ENCODE assay signal across 27 mouse cellular contexts in the genomic region with DNA sequence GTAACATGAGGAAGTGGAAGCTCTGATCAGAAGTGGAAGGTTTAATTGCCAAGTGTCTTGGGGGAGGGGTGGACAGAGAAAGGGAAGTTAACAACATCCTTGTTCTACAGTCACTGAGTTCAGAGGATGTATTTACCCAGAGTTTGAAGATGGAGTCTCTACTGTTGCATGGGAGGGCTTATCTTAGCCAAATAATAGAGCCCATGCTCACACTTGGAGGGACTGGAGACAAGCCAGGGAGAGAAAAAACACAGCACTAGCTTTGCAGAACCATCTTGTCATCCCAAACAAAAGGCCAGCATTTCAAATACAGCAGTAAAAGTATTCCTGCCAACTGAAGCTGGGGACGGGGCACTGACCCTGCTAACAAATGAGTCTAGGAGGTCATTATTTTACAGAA.
DNase-seq lines count a peak whose midpoint lies in the region; ATAC-seq lines count a peak whose summit lies in the region.
"Had no signal": no experiment of that assay in that cellular context is flagged by ENCODE, and none has a peak within 500 bp of the region (broad histone marks: within the 10 kb centered on the region; RNA-seq: fewer than 3 reads in every experiment).

No protein-coding gene starts in this region.

- intact Hi-C loops in left cerebral cortex, postnatal 4 days (cut with DNase I): no loop called here
- intact Hi-C loops in left cerebral cortex, postnatal 10 days (cut with DNase I): no loop called here

- 8% methylated on average over 1 of the region's 1 CpGs for WGBS in forebrain, embryonic 14.5 days
- WGBS in forebrain, embryonic 12.5 days: 29% methylated on average over 1 of the region's 1 CpGs

- H3K27ac ChIP-seq in forebrain, embryonic 14.5 days (ENCODE audit: low read depth, low read length): no peak overlapping the region
- no peak overlapping the region for H3K27ac ChIP-seq in forebrain, embryonic 12.5 days
- H3K27ac ChIP-seq: embryonic facial prominence, embryonic 10.5 days; embryonic facial prominence, embryonic 15.5 days; kidney, postnatal 0 days; limb, embryonic 10.5 days; limb, embryonic 15.5 days; liver, embryonic 15.5 days; macrophage; midbrain, embryonic 15.5 days had no signal

- H3K27me3 ChIP-seq in forebrain, embryonic 14.5 days (replicated peaks; ENCODE audit: control insufficient read depth, insufficient read depth, low read length): no peaks in the 10 kb centered on the region
- no peaks in the 10 kb centered on the region for H3K27me3 ChIP-seq in forebrain, embryonic 12.5 days
- H3K27me3 ChIP-seq: embryonic facial prominence, embryonic 15.5 days; limb, embryonic 15.5 days; liver, embryonic 15.5 days; midbrain, embryonic 15.5 days had no signal

- peak; percentile 69 for DNase-seq in forebrain, embryonic 14.5 days (ENCODE audit: low spot score)
- peak; percentile 14 for DNase-seq in left cerebral cortex, postnatal 4 days
- no peak for DNase-seq in left cerebral cortex, postnatal 10 days (ENCODE audit: extremely low spot score in 1 of 2, low spot score in 2 of 2)
- peak; percentile 3 for DNase-seq in retina, embryonic 14.5 days (ENCODE audit: low spot score)
- DNase-seq in retina, postnatal 1 day: no peak
- DNase-seq in spleen, adult 18-20 months: no peak
- DNase-seq: adrenal gland, adult 8-10 months; cerebellum, adult 11 months; cerebellum, postnatal 25 days; gastrocnemius, postnatal 36 days; kidney, adult 8-10 months; kidney, postnatal 4 days; right cerebral cortex, postnatal 4 days; thymus, adult 2 months; thymus, postnatal 36 days had no signal

- H3K4me2 ChIP-seq in forebrain, embryonic 14.5 days (ENCODE audit: low read length): no peak overlapping the region
- no peak overlapping the region for H3K4me2 ChIP-seq in forebrain, embryonic 12.5 days
- H3K4me2 ChIP-seq: embryonic facial prominence, embryonic 15.5 days; heart, embryonic 11.5 days; limb, embryonic 15.5 days; liver, embryonic 15.5 days; midbrain, embryonic 15.5 days had no signal

- H3K4me1 ChIP-seq in forebrain, embryonic 14.5 days (ENCODE audit: control insufficient read depth, insufficient read depth, low read length): peaks cover 16% of the 10 kb centered on the region
- H3K4me1 ChIP-seq in forebrain, embryonic 12.5 days: peaks cover 11% of the 10 kb centered on the region
- H3K4me1 ChIP-seq: embryonic facial prominence, embryonic 10.5 days; embryonic facial prominence, embryonic 15.5 days; limb, embryonic 10.5 days; limb, embryonic 15.5 days; liver, embryonic 15.5 days; midbrain, embryonic 15.5 days had no signal

- H3K36me3 ChIP-seq in forebrain, embryonic 14.5 days (ENCODE audit: control insufficient read depth, insufficient read depth, low read length): no peaks in the 10 kb centered on the region
- H3K36me3 ChIP-seq in forebrain, embryonic 12.5 days (replicated peaks): no peaks in the 10 kb centered on the region
- H3K36me3 ChIP-seq: embryonic facial prominence, embryonic 10.5 days; embryonic facial prominence, embryonic 15.5 days; limb, embryonic 10.5 days; limb, embryonic 15.5 days; liver, embryonic 15.5 days; midbrain, embryonic 15.5 days had no signal

- no peak overlapping the region for H3K9ac ChIP-seq in forebrain, embryonic 14.5 days (ENCODE audit: low read length)
- no peak overlapping the region for H3K9ac ChIP-seq in forebrain, embryonic 12.5 days
- H3K9ac ChIP-seq: embryonic facial prominence, embryonic 15.5 days; limb, embryonic 15.5 days; liver, embryonic 15.5 days; midbrain, embryonic 15.5 days had no signal

- ATAC-seq in forebrain, embryonic 14.5 days: peak; percentile 30; the same call in 1 of the 2 replicates
- ATAC-seq in forebrain, embryonic 12.5 days (ENCODE audit: low FRiP score): no peak
- ATAC-seq: CD4-positive, CD25-positive, alpha-beta regulatory T cell, adult 4 months; intestine, embryonic 16.5 days; midbrain, embryonic 15.5 days had no signal

- H3K4me3 ChIP-seq in forebrain, embryonic 14.5 days (ENCODE audit: low read depth, low read length): no peak overlapping the region
- H3K4me3 ChIP-seq in forebrain, embryonic 12.5 days (replicated peaks): no peak overlapping the region
- H3K4me3 ChIP-seq: embryonic facial prominence, embryonic 10.5 days; embryonic facial prominence, embryonic 15.5 days; limb, embryonic 10.5 days; limb, embryonic 15.5 days; liver, embryonic 15.5 days; midbrain, embryonic 15.5 days had no signal

- H3K9me3 ChIP-seq in forebrain, embryonic 14.5 days (replicated peaks; ENCODE audit: control insufficient read depth, low read length): no peaks in the 10 kb centered on the region
- H3K9me3 ChIP-seq in forebrain, embryonic 12.5 days: no peaks in the 10 kb centered on the region
- H3K9me3 ChIP-seq: embryonic facial prominence, embryonic 10.5 days; embryonic facial prominence, embryonic 15.5 days; limb, embryonic 10.5 days; limb, embryonic 15.5 days; liver, embryonic 15.5 days; midbrain, embryonic 15.5 days had no signal

Comparison
In these comparisons a context has a peak if more than half of its experiments do, and no peak if none do; other contexts are left out.
1. DNase-seq: peak in forebrain, embryonic 14.5 days (single experiment), left cerebral cortex, postnatal 4 days (single experiment) and retina, embryonic 14.5 days (single experiment); none in left cerebral cortex, postnatal 10 days (0 of 2), retina, postnatal 1 day (single experiment) and spleen, adult 18-20 months (0 of 2).